Mouse (Mus musculus): Measurements from ENCODE around the gene Zfp276.
A peak's percentile ranks its signal among the peaks of the same experiment; 100 is the strongest.

Zfp276 gene

GRCm38 (mm10) chr8:123292281-123292680 lies 38.3 kb downstream of the Zfp276 start:
- no peak for DNase-seq

DNA sequence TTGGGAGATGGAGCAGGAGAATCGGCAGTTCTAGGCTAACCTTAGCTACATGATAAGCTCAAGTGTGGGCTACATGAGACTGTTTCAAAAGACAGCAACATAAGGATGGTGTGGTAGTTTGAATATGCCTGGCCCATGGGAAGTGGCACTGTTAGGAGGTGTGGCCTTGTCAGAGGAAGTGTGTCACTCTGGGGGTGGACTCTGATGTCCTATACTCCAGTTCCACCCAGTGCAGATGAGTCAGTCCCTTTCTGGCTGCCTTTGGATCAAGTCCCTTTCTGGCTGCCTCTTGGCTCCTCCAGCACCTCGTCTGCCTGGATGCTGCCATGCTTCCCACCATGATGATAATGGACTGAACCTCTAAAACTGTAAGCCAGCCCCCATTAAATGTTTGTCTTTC lies 38.8 kb downstream of the Zfp276 start:
- no peak for DNase-seq

DNA sequence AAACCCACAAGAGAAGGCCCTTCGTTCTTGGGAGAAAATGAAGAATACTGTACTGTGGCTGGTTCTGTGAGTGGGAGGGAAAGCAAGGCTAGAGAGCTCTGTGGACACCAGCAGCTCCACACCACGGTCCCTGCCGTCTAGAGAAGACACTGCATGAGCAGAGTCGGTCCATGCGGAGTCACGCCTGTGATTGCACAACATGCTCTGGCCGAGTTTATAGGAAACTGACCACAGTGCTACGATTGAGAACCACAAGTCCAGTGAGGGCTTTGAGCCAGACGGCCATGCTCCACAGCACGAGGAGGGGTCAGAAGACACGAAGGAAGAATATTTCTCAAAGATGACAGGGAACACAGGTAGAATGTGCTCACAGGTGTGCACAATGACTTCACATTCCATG lies 44.3 kb downstream of the Zfp276 start:
- DNase-seq: no peak

- no peak for DNase-seq
These were observed 54.7 kb downstream of the Zfp276 start for GRCm38 (mm10) chr8:123308738-123309137.

GRCm38 (mm10) chr8:123317781-123318466 lies 63.9 kb downstream of the Zfp276 start:
- no peak for DNase-seq

- peak; percentile 92 for DNase-seq
These were observed 64.5 kb downstream of the Zfp276 start, which contains the start of gene Fanca for GRCm38 (mm10) chr8:123318467-123318911. Gene Fanca, minus strand, starts transcription at chr8:123318576.
